Mouse (Mus musculus) spleen, postnatal 36 days (tissue): ENCODE data around the gene Ppp6r3.

ENCODE experiments used
- DNase-seq, 2 experiments: peaks; one replicate each; pipeline ENCODE4 v3.0.0; 2022; ENCODE audit warnings: low spot score in 2 of 2, mixed read lengths in 1 of 2

Ppp6r3 gene

DNA sequence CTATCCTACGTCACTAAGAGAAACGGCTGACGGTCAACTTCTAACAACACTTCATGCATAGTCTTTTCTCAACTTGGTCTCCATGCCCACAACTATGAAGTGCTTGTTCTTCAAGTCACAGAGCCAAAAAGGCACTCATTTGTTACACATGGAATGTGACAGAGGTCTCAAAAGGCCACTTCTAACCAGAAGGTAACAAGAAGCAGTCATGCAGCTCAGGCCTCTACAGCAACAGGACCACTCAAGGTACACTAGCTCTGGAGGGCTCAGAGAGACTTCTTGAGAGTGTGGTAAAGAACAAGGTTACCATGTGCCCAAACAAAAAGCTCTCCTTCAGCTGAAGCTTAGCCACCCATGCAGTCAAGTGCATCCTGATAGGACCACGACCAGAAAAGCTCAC lies 46.9 kb downstream of the Ppp6r3 start:
- DNase-seq: no peak

- DNase-seq: no peak
Observed at GRCm38 (mm10) chr19:3527531-3527930, 48.0 kb downstream of the Ppp6r3 start.

- no peak for DNase-seq
Observed at GRCm38 (mm10) chr19:3519471-3520169, 55.9 kb downstream of the Ppp6r3 start.

GRCm38 (mm10) chr19:3497216-3497615 lies 78.3 kb downstream of the Ppp6r3 start:
- no peak for DNase-seq

DNA sequence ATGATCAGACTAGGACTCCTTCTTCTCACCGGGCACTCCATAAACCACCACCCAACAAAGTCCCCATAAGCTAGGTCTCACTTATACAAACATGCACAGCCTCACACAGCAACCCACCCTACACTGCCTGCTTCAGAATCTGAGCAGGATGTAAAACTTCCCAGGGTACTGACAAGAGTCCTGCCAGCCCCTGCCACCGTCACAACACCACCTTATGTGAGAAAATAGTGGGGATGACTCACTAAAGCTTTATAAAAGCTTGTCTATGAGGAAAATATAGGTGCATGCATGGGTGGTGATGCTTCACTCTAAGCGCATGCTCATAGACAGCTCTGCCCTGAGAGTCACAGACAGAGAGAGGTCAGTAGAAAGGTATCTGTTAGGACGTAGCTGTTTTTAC lies 85.7 kb downstream of the Ppp6r3 start:
- no peak for DNase-seq

DNA sequence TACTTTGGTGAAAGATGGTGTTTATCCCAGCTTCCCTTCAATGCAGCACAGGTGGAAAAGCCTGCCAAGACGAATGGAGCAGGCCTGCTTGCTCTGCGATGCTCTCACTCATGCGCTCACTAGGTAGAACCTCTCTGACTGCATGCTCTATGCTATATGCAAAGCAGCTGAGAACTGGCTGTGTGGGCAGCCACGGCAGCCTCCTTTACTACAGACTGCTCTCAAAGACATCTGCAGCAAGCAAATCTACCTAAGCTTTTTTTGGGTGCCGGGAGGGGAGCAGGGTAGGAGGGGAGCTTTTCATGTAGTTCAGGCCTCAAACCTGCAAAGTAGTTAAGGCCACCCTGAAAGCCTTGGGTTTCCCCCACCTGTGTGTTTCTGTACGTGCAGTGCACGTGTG lies 92.7 kb downstream of the Ppp6r3 start:
- DNase-seq: peak; percentile 14 to 16

GRCm38 (mm10) chr19:3480101-3480500 lies 95.4 kb downstream of the Ppp6r3 start:
- no peak for DNase-seq

- no peak for DNase-seq
Observed at GRCm38 (mm10) chr19:3476996-3477395, 98.6 kb downstream of the Ppp6r3 start.

DNA sequence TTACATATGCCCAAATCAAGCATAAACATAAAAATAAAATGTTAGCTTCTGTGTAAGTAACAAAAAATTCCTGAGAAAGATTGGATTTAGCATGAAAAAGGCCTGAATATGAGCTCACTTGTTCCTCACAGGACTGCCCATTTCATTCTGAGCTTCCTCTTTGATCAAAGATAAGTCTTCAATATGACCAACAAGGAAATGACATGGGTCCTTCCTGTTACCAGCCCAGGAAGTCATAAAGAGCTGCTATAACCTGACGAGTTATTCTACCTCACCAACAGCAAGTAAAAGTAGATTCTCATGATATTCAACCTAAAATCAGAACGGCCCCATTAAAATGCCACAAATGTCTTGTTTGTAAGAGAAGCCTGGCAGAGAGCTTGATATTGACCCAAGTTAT lies 104.3 kb downstream of the Ppp6r3 start:
- DNase-seq: no peak

GRCm38 (mm10) chr19:3467574-3467973 lies 108.0 kb downstream of the Ppp6r3 start:
- DNase-seq: no peak

GRCm38 (mm10) chr19:3459986-3460385 lies 115.6 kb downstream of the Ppp6r3 start:
- DNase-seq: no peak

DNA sequence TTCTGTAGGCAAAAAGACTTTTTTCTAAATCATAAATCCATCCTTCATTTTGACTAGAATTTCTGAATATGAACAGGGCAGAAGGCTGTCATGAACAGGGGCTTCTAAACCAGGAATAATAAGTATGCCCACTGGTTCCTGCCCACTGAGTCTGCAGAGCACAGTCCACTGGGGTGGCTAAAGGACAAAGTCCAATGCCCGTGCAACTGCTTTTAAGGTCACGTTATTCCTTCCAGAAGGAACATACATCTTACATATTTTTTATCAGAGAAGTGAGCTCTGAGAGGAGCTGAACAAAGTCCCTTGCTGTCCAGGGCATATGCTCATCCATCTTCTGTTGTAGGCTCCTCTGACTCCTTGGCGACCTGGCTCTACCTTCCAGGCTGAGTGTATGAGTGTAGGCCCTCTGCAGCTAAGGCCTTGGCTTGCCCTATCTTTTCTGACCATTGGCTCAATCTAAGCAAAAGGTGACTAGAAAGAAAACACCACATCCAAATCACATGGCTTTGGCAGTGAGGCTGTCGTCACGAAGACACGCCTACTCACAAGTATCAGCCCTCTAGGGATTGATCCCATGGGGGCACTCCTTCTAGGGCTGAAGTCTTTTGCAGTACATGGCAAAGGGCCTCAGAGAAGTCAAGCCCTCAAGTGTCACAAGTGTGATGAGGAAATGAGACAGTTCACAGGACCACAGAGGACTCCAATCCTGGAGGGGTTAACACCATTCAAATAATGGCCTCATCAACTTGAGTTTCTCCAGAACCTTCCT lies 117.0 kb downstream of the Ppp6r3 start:
- DNase-seq: no peak

- DNase-seq: no peak
Observed at GRCm38 (mm10) chr19:3457700-3458099, 117.8 kb downstream of the Ppp6r3 start.

DNA sequence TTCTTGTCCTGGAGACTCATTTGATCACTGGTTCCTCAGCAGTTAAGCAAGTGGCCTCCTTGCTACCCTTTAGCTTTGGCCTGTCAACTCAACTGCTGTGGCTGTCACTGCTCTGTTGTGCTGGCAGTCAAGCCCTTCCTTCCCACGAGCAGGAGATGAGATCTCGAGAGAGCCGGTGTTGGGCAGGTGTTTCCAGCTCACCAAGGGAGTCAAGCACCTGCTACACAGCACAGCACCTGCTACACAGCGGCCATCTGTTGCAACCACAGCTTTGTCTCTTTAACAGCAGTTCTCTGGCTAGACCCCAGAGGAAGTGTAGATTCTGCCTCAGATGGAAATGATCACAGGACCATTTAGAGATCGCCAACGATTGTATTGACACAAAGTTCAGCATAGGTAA lies 123.9 kb downstream of the Ppp6r3 start:
- peak; percentile 27 for DNase-seq

DNA sequence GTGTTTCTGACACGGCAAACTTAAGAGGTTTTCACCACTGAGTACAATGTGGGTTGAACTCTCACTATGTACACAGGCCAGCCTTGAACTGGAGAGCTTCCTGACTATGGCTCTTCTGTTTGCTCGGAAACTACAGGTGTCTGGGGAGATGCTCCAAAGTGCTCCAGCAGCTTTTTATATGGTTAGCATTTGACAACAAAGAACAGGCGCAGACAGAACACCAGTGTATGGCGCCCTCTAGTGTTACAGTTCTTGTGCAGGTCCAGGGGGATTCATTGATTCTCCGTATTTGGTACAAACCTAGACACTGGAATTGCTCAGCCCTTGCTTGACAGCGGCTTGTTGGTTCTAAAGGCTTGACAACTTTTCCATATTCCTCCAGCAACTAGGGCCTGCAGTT lies 124.4 kb downstream of the Ppp6r3 start:
- peak; percentile 48 to 60 for DNase-seq

DNA sequence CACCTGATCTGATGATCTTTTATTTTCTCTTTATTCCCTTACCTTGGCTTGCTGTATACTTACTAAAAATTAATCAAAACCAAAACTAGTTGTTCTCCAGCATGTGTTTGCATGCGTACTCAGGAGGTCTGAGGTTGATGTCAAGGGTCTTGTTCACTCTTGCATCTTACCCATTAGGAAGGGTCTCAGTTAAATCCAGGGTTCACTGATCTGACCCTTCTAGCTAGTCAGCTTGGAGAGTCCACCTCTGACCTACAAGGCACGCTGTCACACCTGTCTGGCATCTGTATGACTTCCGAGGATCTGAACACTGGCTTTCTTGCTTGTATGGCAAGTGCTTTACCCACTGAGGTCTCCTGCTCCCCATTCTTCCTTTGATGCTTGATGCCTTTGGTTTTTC lies 124.8 kb downstream of the Ppp6r3 start:
- DNase-seq: no peak

DNA sequence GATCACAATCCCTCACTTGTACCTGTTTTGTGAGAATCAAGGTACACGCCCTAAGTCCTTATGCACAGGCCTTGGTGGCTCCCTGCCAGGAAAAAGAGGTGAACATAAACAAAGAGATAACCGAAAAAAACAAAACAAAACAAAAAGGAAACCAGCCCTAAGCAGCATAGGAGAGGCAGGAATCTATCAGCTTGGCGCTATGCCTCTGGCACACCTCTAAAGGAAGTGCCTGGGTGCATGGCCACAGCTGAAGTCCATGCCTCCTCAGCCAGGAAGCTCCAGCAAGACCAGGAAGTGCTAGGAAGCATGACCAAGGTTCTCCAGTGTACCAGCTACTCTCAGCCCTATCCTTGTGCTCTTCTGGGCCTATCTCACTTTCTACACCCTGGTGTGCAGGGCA lies 126.3 kb downstream of the Ppp6r3 start:
- DNase-seq: no peak

DNA sequence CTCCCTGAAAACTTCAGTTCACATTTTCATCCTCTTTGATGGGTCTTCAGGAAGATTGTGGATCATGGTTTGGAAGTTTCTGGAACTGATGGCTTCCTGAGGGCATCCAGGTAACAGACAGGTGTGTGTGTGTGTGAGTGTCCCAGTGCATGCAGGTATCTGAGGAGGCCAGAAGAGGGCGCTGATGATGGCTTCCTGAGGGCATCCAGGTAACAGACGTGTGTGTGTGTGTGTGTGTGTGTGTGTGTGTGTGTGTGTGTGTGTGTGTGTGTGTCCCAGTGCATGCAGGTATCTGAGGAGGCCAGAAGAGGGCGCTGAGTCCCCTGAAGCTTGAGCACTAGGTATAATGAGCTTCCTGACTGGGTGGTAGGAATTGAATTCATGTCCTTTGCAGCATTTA lies 128.2 kb downstream of the Ppp6r3 start:
- no peak for DNase-seq

DNA sequence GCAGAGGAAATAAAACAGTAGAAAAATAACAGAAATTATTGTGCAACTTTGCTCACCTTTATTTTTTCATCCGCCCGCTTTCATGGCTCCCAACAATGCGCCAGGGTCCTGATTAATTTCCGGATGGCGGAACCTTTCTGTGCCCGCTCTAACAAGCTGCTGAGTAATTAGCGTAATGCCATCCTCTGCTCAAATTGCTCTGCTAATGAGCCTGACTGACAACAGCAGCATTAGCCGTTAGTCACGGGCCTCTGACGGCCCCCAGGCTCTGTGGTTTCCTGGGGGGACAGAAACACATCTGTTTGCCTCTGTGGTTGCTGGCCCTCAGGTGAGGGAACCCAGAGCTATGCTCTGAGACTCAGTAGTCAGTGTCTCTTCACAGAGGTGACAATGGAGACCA lies 134.5 kb downstream of the Ppp6r3 start:
- DNase-seq: peak; percentile 4 to 8

GRCm38 (mm10) chr19:3440667-3441066 lies 134.9 kb downstream of the Ppp6r3 start:
- DNase-seq: no peak

- no peak for DNase-seq
Observed at GRCm38 (mm10) chr19:3437980-3438379, 137.6 kb downstream of the Ppp6r3 start.

- peak; percentile 9 to 15 for DNase-seq
Observed at GRCm38 (mm10) chr19:3436840-3437239, 138.7 kb downstream of the Ppp6r3 start.

DNA sequence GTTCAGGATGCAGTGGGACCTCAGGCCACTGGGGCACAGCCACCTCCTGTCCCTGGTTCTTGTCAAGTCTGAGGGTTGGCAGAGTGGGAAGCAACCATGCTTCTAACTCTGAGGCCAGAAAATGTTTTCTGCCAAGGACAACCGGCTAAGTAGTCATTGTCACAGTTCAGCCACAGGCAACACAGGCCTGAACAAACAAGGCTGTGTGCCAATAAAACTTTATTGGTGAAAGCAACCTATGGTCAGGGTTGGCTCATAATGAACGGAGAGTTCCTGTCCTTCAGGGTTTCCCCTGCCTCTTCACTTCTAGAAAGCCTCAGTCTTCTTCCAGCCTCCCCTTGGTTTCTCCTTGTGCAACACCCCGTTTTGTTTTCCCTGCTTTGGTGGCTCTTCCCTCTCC lies 139.7 kb downstream of the Ppp6r3 start:
- DNase-seq: no peak
